Mouse (Mus musculus) forebrain, embryonic 13.5 days (tissue): ENCODE measurements around the gene Noct. TPM values are rescaled to one million over a fixed set of nuclear protein-coding genes. Genes with fewer than 3 reads are reported as not detected.
"Not testable (repeated sequence)": the region's sequence is repeated elsewhere in the genome, so short reads cannot be mapped to it uniquely, and the experiment has no call there.

Source experiments
- ATAC-seq: fragments of 200-750 bp; cut with Nextera tagmentation; 2 replicates; pipeline ENCODE4 v1.8.0; 2017
- H3K27ac ChIP-seq: fragments of 300-500 bp; sonication (generic); 2 replicates; pipeline ENCODE4 v1.5.1; 2015; ENCODE audit warnings: inconsistent platforms, mild to moderate bottlenecking, moderate library complexity
- H3K27me3 ChIP-seq: fragments of 300-500 bp; sonication (generic); 2 replicates; pipeline ENCODE4 v1.6.1; 2015; ENCODE audit warnings: mild to moderate bottlenecking, inconsistent platforms
- H3K36me3 ChIP-seq: fragments of 300-500 bp; sonication (generic); 2 replicates; pipeline ENCODE4 v1.6.1; 2015; ENCODE audit warnings: mild to moderate bottlenecking, inconsistent platforms; ENCODE audit not compliant: poor library complexity, severe bottlenecking
- H3K4me1 ChIP-seq: fragments of 300-500 bp; sonication (generic); 2 replicates; pipeline ENCODE4 v1.6.1; 2015; ENCODE audit warnings: inconsistent platforms
- H3K4me2 ChIP-seq: fragments of 300-500 bp; sonication (generic); 2 replicates; pipeline ENCODE4 v1.6.1; 2015; ENCODE audit warnings: inconsistent platforms, mild to moderate bottlenecking, moderate library complexity
- H3K4me3 ChIP-seq: fragments of 300-500 bp; sonication (generic); 2 replicates; pipeline ENCODE4 v1.5.1; 2015; ENCODE audit warnings: mild to moderate bottlenecking, inconsistent platforms
- H3K9ac ChIP-seq: fragments of 300-500 bp; sonication (generic); 2 replicates; pipeline ENCODE4 v1.6.1; 2015; ENCODE audit warnings: mild to moderate bottlenecking, inconsistent platforms
- H3K9me3 ChIP-seq: fragments of 300-500 bp; sonication (generic); replicated peaks from 2 replicates; pipeline ENCODE4 v1.6.1; 2016; ENCODE audit warnings: inconsistent platforms
- WGBS: fragments of 180-500 bp; shearing (Covaris S2); methylation state at CpG from one replicate; pipeline ENCODE4 v1.1.7; 2015; 5-methylcytosine and 5-hydroxymethylcytosine counted together
- polyA plus RNA-seq: library from polyadenylated mRNA; unstranded; fragments of >200 nt; fragmentation: Nextera tagmentation; extraction: Ambion mirVana; gene quantifications from 2 replicates; pipeline ENCODE4 v1.2.1, GENCODE M21; 2015

Gene Noct
- polyA plus RNA-seq, 1 experiment from 2014 or later, result 13.4 TPM

DNA sequence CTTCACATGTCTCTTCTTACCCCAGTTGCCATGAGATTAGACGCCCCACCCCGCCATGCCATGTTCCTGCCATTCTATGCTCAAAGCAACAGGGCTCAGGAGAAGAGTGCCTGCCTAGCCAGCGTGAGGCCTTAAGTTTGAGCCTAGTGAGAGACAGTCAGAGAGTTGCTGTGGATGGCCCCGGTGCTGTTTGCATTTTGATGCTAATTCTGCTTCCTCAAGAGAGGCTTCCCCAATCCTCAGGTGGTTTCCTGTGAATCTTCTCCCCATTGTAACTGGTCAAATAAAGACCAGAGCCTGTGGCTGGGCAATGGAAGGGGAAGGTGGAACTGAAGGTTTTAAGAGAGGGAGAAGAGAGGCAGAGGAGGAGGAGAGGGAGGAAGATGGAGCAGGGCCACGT, 15.6 kb upstream of the Noct start:
- H3K4me3 ChIP-seq, result no peak overlapping the region
- no peak for ATAC-seq
- no peaks in the 10 kb centered on the region for H3K36me3 ChIP-seq
- H3K27ac ChIP-seq, result no peak overlapping the region
- H3K9me3 ChIP-seq, result 0 out of 2 replicates have a peak, but pooled peaks cover 9% of the 10 kb centered on the region
- no peak overlapping the region for H3K9ac ChIP-seq
- WGBS, result 44% methylated on average over 5 of the region's 5 CpGs
- no peaks in the 10 kb centered on the region for H3K4me1 ChIP-seq
- no peaks in the 10 kb centered on the region for H3K27me3 ChIP-seq
- no peak overlapping the region for H3K4me2 ChIP-seq

GRCm38 (mm10) chr3:51209503-51210314, 14.5 kb upstream of the Noct start:
- Histone ChIP-seq H3K9ac (no peak overlapping the region), H3K4me3 (no peak overlapping the region), H3K27me3 (no peaks in the 10 kb centered on the region), H3K4me2 (no peak overlapping the region), H3K9me3 (0 out of 2 replicates have a peak, but pooled peaks cover 5% of the 10 kb centered on the region), H3K36me3 (no peaks in the 10 kb centered on the region), H3K27ac (no peak overlapping the region), H3K4me1 (no peaks in the 10 kb centered on the region)
- ATAC-seq, result no peak
- WGBS, result 91% methylated on average over 7 of the region's 7 CpGs

DNA sequence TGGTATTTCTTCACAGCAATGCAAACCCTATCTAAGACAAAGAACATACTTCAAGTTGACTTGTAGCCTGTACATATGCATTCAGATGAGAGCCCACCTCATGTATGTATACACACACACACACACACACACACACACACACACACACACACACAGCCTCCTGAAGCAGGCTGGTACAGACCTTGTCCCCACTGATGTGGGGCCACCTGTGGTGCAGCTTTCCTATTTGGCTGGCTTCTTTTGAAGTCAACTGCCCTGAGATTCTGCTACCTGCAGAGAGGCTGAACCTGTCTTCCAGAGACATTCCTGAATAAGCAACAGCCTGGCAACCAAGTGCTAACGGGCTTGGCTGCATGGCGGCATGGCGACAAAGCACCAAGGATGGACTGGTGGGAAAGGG, 13.8 kb upstream of the Noct start:
- no peak for ATAC-seq
- Histone ChIP-seq H3K27ac (no peak overlapping the region), H3K27me3 (no peaks in the 10 kb centered on the region), H3K9ac (no peak overlapping the region), H3K4me3 (no peak overlapping the region), H3K36me3 (no peaks in the 10 kb centered on the region), H3K4me2 (no peak overlapping the region), H3K4me1 (no peaks in the 10 kb centered on the region), H3K9me3 (0 out of 2 replicates have a peak, but pooled peaks cover 3% of the 10 kb centered on the region)
- 86% methylated on average over 3 of the region's 3 CpGs for WGBS

- no peak for ATAC-seq
- Histone ChIP-seq H3K9me3 (0 out of 2 replicates have a peak, but pooled peaks cover 3% of the 10 kb centered on the region), H3K4me1 (no peaks in the 10 kb centered on the region), H3K27ac (no peak overlapping the region), H3K27me3 (no peaks in the 10 kb centered on the region), H3K4me2 (no peak overlapping the region), H3K4me3 (no peak overlapping the region), H3K36me3 (no peaks in the 10 kb centered on the region), H3K9ac (no peak overlapping the region)
- WGBS, result 99% methylated on average over 3 of the region's 3 CpGs
Observed at GRCm38 (mm10) chr3:51213111-51213510, 11.1 kb upstream of the Noct start.

- Histone ChIP-seq H3K9ac (no peak overlapping the region), H3K36me3 (no peaks in the 10 kb centered on the region), H3K4me3 (no peak overlapping the region), H3K27ac (no peak overlapping the region), H3K4me1 (no peaks in the 10 kb centered on the region), H3K9me3 (0 out of 2 replicates have a peak, but pooled peaks cover under 1% of the 10 kb centered on the region), H3K27me3 (no peaks in the 10 kb centered on the region), H3K4me2 (no peak overlapping the region)
- 79% methylated on average over 6 of the region's 6 CpGs for WGBS
- ATAC-seq, result no peak
Observed at GRCm38 (mm10) chr3:51215681-51216080, 8.6 kb upstream of the Noct start.

GRCm38 (mm10) chr3:51216351-51216750, 7.9 kb upstream of the Noct start:
- not testable (repeated sequence) for H3K27ac ChIP-seq, H3K27me3 ChIP-seq, H3K9me3 ChIP-seq, ATAC-seq, H3K36me3 ChIP-seq, H3K9ac ChIP-seq, H3K4me2 ChIP-seq, H3K4me1 ChIP-seq, H3K4me3 ChIP-seq
- WGBS, result 84% methylated on average over 6 of the region's 10 CpGs

GRCm38 (mm10) chr3:51218385-51218784, 5.9 kb upstream of the Noct start:
- H3K9me3 ChIP-seq, H3K27me3 ChIP-seq, H3K4me2 ChIP-seq, H3K9ac ChIP-seq, ATAC-seq, H3K4me3 ChIP-seq, H3K27ac ChIP-seq, H3K4me1 ChIP-seq, H3K36me3 ChIP-seq: not testable (repeated sequence)
- 87% methylated on average over 6 of the region's 6 CpGs for WGBS

- H3K4me3 ChIP-seq, result no peak overlapping the region
- H3K9ac ChIP-seq, result no peak overlapping the region
- no peaks in the 10 kb centered on the region for H3K9me3 ChIP-seq
- peaks cover 7% of the 10 kb centered on the region; the same call in 1 of the 2 replicates for H3K4me1 ChIP-seq
- no peak for ATAC-seq
- WGBS, result 93% methylated on average over 5 of the region's 5 CpGs
- no peak overlapping the region for H3K4me2 ChIP-seq
- no peaks in the 10 kb centered on the region for H3K27me3 ChIP-seq
- H3K36me3 ChIP-seq, result no peaks in the 10 kb centered on the region
- H3K27ac ChIP-seq, result no peak overlapping the region
Observed at GRCm38 (mm10) chr3:51219213-51219612, 5.0 kb upstream of the Noct start.

DNA sequence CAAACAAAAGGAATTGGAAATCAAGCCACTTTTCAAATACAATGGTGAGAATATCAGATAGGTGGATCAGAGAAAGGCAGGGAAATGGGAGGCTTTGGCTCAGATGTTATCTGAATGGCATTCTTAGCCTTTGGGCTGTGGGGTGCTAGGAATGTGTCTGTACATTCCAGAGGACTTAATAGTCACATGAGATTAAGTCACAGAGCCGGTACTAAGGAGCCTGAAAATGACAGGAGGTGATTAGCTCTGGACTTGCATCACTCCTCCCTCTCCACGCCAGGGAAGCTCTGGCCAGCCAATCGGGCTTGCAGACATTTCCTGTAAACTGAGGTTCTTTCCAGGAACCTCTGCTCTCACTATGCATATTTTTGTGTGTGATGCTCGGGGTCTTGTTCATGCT, 3.4 kb upstream of the Noct start:
- no peak overlapping the region for H3K27ac ChIP-seq
- no peak overlapping the region for H3K4me3 ChIP-seq
- no peaks in the 10 kb centered on the region for H3K27me3 ChIP-seq
- no peak overlapping the region for H3K9ac ChIP-seq
- H3K4me1 ChIP-seq, result peaks cover 13% of the 10 kb centered on the region
- no peak for ATAC-seq
- H3K4me2 ChIP-seq, result no peak overlapping the region
- 49% methylated on average over 4 of the region's 4 CpGs for WGBS
- H3K36me3 ChIP-seq, result no peaks in the 10 kb centered on the region
- no peaks in the 10 kb centered on the region for H3K9me3 ChIP-seq

DNA sequence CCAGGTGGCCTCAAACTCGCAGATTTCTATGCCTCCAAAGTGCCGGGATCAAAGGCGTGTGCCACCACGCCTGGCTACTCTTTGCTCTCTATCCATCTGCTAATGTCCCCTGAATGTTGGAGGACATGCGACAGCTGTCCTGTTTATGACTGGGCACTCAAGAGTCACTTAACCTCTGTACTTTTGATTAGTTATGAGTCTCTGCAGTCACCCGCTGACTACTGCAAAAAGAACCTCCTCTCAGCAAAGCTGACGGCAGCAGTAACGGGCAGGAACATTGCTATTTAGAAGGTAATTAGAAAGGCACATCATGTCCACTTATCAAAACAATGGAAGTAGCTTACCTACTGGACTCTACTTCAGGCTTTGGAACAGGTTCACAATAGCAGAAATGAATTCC, 2.4 kb upstream of the Noct start:
- H3K4me2 ChIP-seq, result no peak overlapping the region
- H3K27me3 ChIP-seq, result no peaks in the 10 kb centered on the region
- H3K4me1 ChIP-seq, result peaks cover 22% of the 10 kb centered on the region
- no peak overlapping the region for H3K27ac ChIP-seq
- no peak overlapping the region for H3K9ac ChIP-seq
- WGBS, result 73% methylated on average over 8 of the region's 8 CpGs
- H3K9me3 ChIP-seq, result no peaks in the 10 kb centered on the region
- no peaks in the 10 kb centered on the region for H3K36me3 ChIP-seq
- H3K4me3 ChIP-seq, result no peak overlapping the region
- ATAC-seq, result no peak

GRCm38 (mm10) chr3:51222302-51222701, 1.9 kb upstream of the Noct start:
- Histone ChIP-seq H3K9ac (no peak overlapping the region), H3K27ac (no peak overlapping the region), H3K4me1 (peaks cover 23% of the 10 kb centered on the region), H3K36me3 (no peaks in the 10 kb centered on the region), H3K9me3 (no peaks in the 10 kb centered on the region), H3K27me3 (no peaks in the 10 kb centered on the region), H3K4me2 (no peak overlapping the region), H3K4me3 (no peak overlapping the region)
- no peak for ATAC-seq
- 90% methylated on average over 6 of the region's 6 CpGs for WGBS

GRCm38 (mm10) chr3:51222834-51223460, 1.3 kb upstream of the Noct start:
- WGBS, result 69% methylated on average over 10 of the region's 10 CpGs
- Histone ChIP-seq H3K4me2 (0 out of 2 replicates have a peak overlapping the region, but pooled peaks have one; percentile 77), H3K36me3 (no peaks in the 10 kb centered on the region), H3K4me1 (peaks cover 23% of the 10 kb centered on the region), H3K27me3 (no peaks in the 10 kb centered on the region), H3K4me3 (no peak overlapping the region), H3K27ac (no peak overlapping the region), H3K9me3 (no peaks in the 10 kb centered on the region), H3K9ac (no peak overlapping the region)
- ATAC-seq, result no peak
